Mouse (Mus musculus): Measurements from ENCODE around the gene Pcyt2.
A peak's percentile ranks its signal among the peaks of the same experiment; 100 is the strongest.

Pcyt2 gene

GRCm38 (mm10) chr11:120617519-120618112 lies at the start of gene Pcyt2:
Pcyt2 (minus strand) TSS chr11:120617936.
- peak; percentile 95 for DNase-seq

- no peak for DNase-seq
These were observed 48.9 kb upstream of the Pcyt2 start for GRCm38 (mm10) chr11:120666617-120667016.

GRCm38 (mm10) chr11:120665406-120665805 lies 47.7 kb upstream of the Pcyt2 start:
- no peak for DNase-seq

GRCm38 (mm10) chr11:120663714-120664113 lies 46.0 kb upstream of the Pcyt2 start:
- no peak for DNase-seq

- DNase-seq: no peak
These were observed 45.0 kb upstream of the Pcyt2 start for GRCm38 (mm10) chr11:120662759-120663158.

- no peak for DNase-seq
These were observed 43.3 kb upstream of the Pcyt2 start, which contains the start of gene Notum for GRCm38 (mm10) chr11:120661076-120661460. Notum (minus strand) TSS chr11:120661175.

GRCm38 (mm10) chr11:120660301-120661075 lies 42.8 kb upstream of the Pcyt2 start:
- peak; percentile 64 for DNase-seq

- DNase-seq: peak; percentile 62
These were observed 42.0 kb upstream of the Pcyt2 start for GRCm38 (mm10) chr11:120659509-120660300.

- DNase-seq: peak; percentile 88
These were observed 41.2 kb upstream of the Pcyt2 start for GRCm38 (mm10) chr11:120658876-120659410.

GRCm38 (mm10) chr11:120657301-120657700 lies 39.6 kb upstream of the Pcyt2 start:
- peak; percentile 51 for DNase-seq

GRCm38 (mm10) chr11:120654741-120655140 lies 37.0 kb upstream of the Pcyt2 start:
- DNase-seq: no peak

GRCm38 (mm10) chr11:120651872-120652271 lies 34.1 kb upstream of the Pcyt2 start:
- no peak for DNase-seq

GRCm38 (mm10) chr11:120648001-120648476 lies 30.3 kb upstream of the Pcyt2 start, which contains the start of gene Myadml2:
Myadml2 (minus strand) TSS chr11:120648158.
- DNase-seq: no peak

GRCm38 (mm10) chr11:120647047-120647830 lies 29.5 kb upstream of the Pcyt2 start:
- no peak for DNase-seq

GRCm38 (mm10) chr11:120643601-120643987 lies 25.9 kb upstream of the Pcyt2 start, which contains the start of gene Pycr1:
Pycr1 (minus strand) TSS chr11:120643769.
- peak; percentile 93 for DNase-seq

- no peak for DNase-seq
These were observed 25.3 kb upstream of the Pcyt2 start for GRCm38 (mm10) chr11:120642939-120643600.

- DNase-seq: no peak
These were observed 24.1 kb upstream of the Pcyt2 start for GRCm38 (mm10) chr11:120641869-120642268.

- DNase-seq: no peak
These were observed 23.5 kb upstream of the Pcyt2 start for GRCm38 (mm10) chr11:120641255-120641654.

- no peak for DNase-seq
These were observed 17.1 kb upstream of the Pcyt2 start for GRCm38 (mm10) chr11:120634810-120635209.

GRCm38 (mm10) chr11:120633520-120634343 lies 16.0 kb upstream of the Pcyt2 start, which contains the start of gene Mafg:
Mafg (minus strand) TSS chr11:120633600.
- peak; percentile 93 for DNase-seq
